Mouse (Mus musculus) embryonic facial prominence, embryonic 15.5 days (tissue): ENCODE data around the gene Arhgef19. TPM values are rescaled to one million over a fixed set of nuclear protein-coding genes. Genes with fewer than 3 reads are reported as not detected.

Experiments used
- ATAC-seq: fragments of 200-750 bp; cut with Nextera tagmentation; 2 replicates; pipeline ENCODE4 v1.8.0; 2017; ENCODE audit warnings: low read depth, moderate TSS enrichment; ENCODE audit not compliant: insufficient number of reproducible peaks, low FRiP score, low TSS enrichment
- H3K27ac ChIP-seq: fragments of 300-500 bp; sonication (generic); replicated peaks from 2 replicates; pipeline ENCODE4 v1.5.1; 2015; ENCODE audit warnings: mild to moderate bottlenecking, inconsistent platforms
- H3K27me3 ChIP-seq: fragments of 300-500 bp; sonication (generic); 2 replicates; pipeline ENCODE4 v1.6.1; 2015; ENCODE audit warnings: inconsistent platforms
- H3K36me3 ChIP-seq: fragments of 300-500 bp; sonication (generic); 2 replicates; pipeline ENCODE4 v1.6.1; 2015; ENCODE audit warnings: mild to moderate bottlenecking, inconsistent platforms
- H3K4me1 ChIP-seq: fragments of 300-500 bp; sonication (generic); 2 replicates; pipeline ENCODE4 v1.6.1; 2015; ENCODE audit warnings: inconsistent platforms
- H3K4me2 ChIP-seq: fragments of 300-500 bp; sonication (generic); replicated peaks from 2 replicates; pipeline ENCODE4 v1.6.1; 2015; ENCODE audit warnings: mild to moderate bottlenecking, inconsistent platforms
- H3K4me3 ChIP-seq: fragments of 300-500 bp; sonication (generic); replicated peaks from 2 replicates; pipeline ENCODE4 v1.5.1; 2015; ENCODE audit warnings: mild to moderate bottlenecking, inconsistent platforms
- H3K9ac ChIP-seq: fragments of 300-500 bp; sonication (generic); 2 replicates; pipeline ENCODE4 v1.6.1; 2015; ENCODE audit warnings: inconsistent platforms
- H3K9me3 ChIP-seq: fragments of 300-500 bp; sonication (generic); replicated peaks from 2 replicates; pipeline ENCODE4 v1.6.1; 2016; ENCODE audit warnings: inconsistent platforms
- WGBS: fragments of 180-500 bp; shearing (Covaris S2); methylation state at CpG from one replicate; pipeline ENCODE4 v1.1.7; 2015; 5-methylcytosine and 5-hydroxymethylcytosine counted together
- polyA plus RNA-seq: library from polyadenylated mRNA; unstranded; fragments of >200 nt; fragmentation: Nextera tagmentation; extraction: Ambion mirVana; gene quantifications from 2 replicates; pipeline ENCODE4 v1.2.1, GENCODE M21; 2015

Arhgef19 gene
- polyA plus RNA-seq, 1 experiment from 2014 or later: 27.7 TPM

GRCm38 (mm10) chr4:141238492-141239387, 559 bp upstream of the Arhgef19 start:
- Histone ChIP-seq H3K4me1 (peaks cover 54% of the 10 kb centered on the region), H3K4me3 (peak overlapping the region; percentile 43), H3K9ac (no peak overlapping the region), H3K9me3 (no peaks in the 10 kb centered on the region), H3K27ac (peak overlapping the region; percentile 40; the same call in 1 of the 2 replicates), H3K36me3 (no peaks in the 10 kb centered on the region), H3K27me3 (peaks cover 18% of the 10 kb centered on the region; the same call in 1 of the 2 replicates), H3K4me2 (peak overlapping the region; percentile 73)
- 4% methylated on average over 20 of the region's 20 CpGs for WGBS
- ATAC-seq: no peak

GRCm38 (mm10) chr4:141240617-141241016, 1.3 kb downstream of the Arhgef19 start:
- peaks cover 18% of the 10 kb centered on the region; the same call in 1 of the 2 replicates for H3K27me3 ChIP-seq

GRCm38 (mm10) chr4:141241861-141242260, 2.6 kb downstream of the Arhgef19 start:
- Histone ChIP-seq H3K36me3 (no peaks in the 10 kb centered on the region), H3K4me3 (peak overlapping the region; percentile 46), H3K27ac (peak overlapping the region; percentile 94), H3K9ac (no peak overlapping the region), H3K9me3 (no peaks in the 10 kb centered on the region), H3K27me3 (peaks cover 27% of the 10 kb centered on the region), H3K4me1 (peaks cover 83% of the 10 kb centered on the region), H3K4me2 (peak overlapping the region; percentile 68)
- 33% methylated on average over 15 of the region's 15 CpGs for WGBS
- ATAC-seq: no peak

More at GRCm38 (mm10) chr4:141240617-141241016, 1.3 kb downstream of the Arhgef19 start:
- Histone ChIP-seq H3K27ac (peak overlapping the region; percentile 12; the same call in 1 of the 2 replicates), H3K9ac (no peak overlapping the region), H3K9me3 (no peaks in the 10 kb centered on the region), H3K4me1 (peaks cover 71% of the 10 kb centered on the region), H3K4me3 (peak overlapping the region; percentile 43), H3K36me3 (no peaks in the 10 kb centered on the region), H3K4me2 (peak overlapping the region; percentile 73)
- 4% methylated on average over 14 of the region's 14 CpGs for WGBS
- ATAC-seq: no peak

- Histone ChIP-seq H3K27me3 (peaks cover 32% of the 10 kb centered on the region), H3K36me3 (no peaks in the 10 kb centered on the region), H3K27ac (peak overlapping the region; percentile 94), H3K9ac (no peak overlapping the region), H3K4me3 (peak overlapping the region; percentile 46), H3K4me1 (peaks cover 92% of the 10 kb centered on the region), H3K9me3 (no peaks in the 10 kb centered on the region), H3K4me2 (peak overlapping the region; percentile 68)
- WGBS: 8% methylated on average over 11 of the region's 11 CpGs
- ATAC-seq: peak; percentile 16; the same call in 1 of the 2 replicates
Measured at GRCm38 (mm10) chr4:141242651-141243241, 3.4 kb downstream of the Arhgef19 start.

- peaks cover 97% of the 10 kb centered on the region for H3K4me1 ChIP-seq
- no peaks in the 10 kb centered on the region for H3K36me3 ChIP-seq
- H3K27me3 ChIP-seq: peaks cover 37% of the 10 kb centered on the region
- no peaks in the 10 kb centered on the region for H3K9me3 ChIP-seq
- ATAC-seq: no peak
- no peak overlapping the region for H3K9ac ChIP-seq
- peak overlapping the region; percentile 94 for H3K27ac ChIP-seq
- peak overlapping the region; percentile 46 for H3K4me3 ChIP-seq
- H3K4me2 ChIP-seq: peak overlapping the region; percentile 68
- 59% methylated on average over 5 of the region's 5 CpGs for WGBS
Measured at GRCm38 (mm10) chr4:141243636-141244035, 4.3 kb downstream of the Arhgef19 start.

GRCm38 (mm10) chr4:141244401-141244800, 5.1 kb downstream of the Arhgef19 start:
- H3K27ac ChIP-seq: peak overlapping the region; percentile 94
- peak overlapping the region; percentile 68 for H3K4me2 ChIP-seq
- H3K4me1 ChIP-seq: peaks cover 96% of the 10 kb centered on the region
- H3K9ac ChIP-seq: no peak overlapping the region
- peaks cover 41% of the 10 kb centered on the region for H3K27me3 ChIP-seq
- WGBS: 44% methylated on average over 5 of the region's 5 CpGs
- no peaks in the 10 kb centered on the region for H3K9me3 ChIP-seq
- no peak for ATAC-seq
- H3K4me3 ChIP-seq: peak overlapping the region; percentile 46
- no peaks in the 10 kb centered on the region for H3K36me3 ChIP-seq

GRCm38 (mm10) chr4:141244931-141245425, 5.7 kb downstream of the Arhgef19 start:
- Histone ChIP-seq H3K9me3 (no peaks in the 10 kb centered on the region), H3K9ac (peak overlapping the region; percentile 4; the same call in 1 of the 2 replicates), H3K27me3 (peaks cover 42% of the 10 kb centered on the region), H3K4me3 (peak overlapping the region; percentile 46), H3K36me3 (no peaks in the 10 kb centered on the region), H3K4me2 (peak overlapping the region; percentile 68), H3K4me1 (peaks cover 90% of the 10 kb centered on the region), H3K27ac (peak overlapping the region; percentile 94)
- WGBS: 4% methylated on average over 9 of the region's 9 CpGs
- peak; percentile 46 for ATAC-seq

- peak overlapping the region; percentile 68 for H3K4me2 ChIP-seq
- no peak for ATAC-seq
- peaks cover 11% of the 10 kb centered on the region for H3K36me3 ChIP-seq
- H3K9me3 ChIP-seq: no peaks in the 10 kb centered on the region
- H3K4me1 ChIP-seq: peaks cover 76% of the 10 kb centered on the region
- peaks cover 38% of the 10 kb centered on the region for H3K27me3 ChIP-seq
- 26% methylated on average over 24 of the region's 24 CpGs for WGBS
- H3K9ac ChIP-seq: peak overlapping the region; percentile 35; the same call in 1 of the 2 replicates
- H3K4me3 ChIP-seq: peak overlapping the region; percentile 46
- H3K27ac ChIP-seq: peak overlapping the region; percentile 94
Measured at GRCm38 (mm10) chr4:141246089-141246997, 7.0 kb downstream of the Arhgef19 start.

GRCm38 (mm10) chr4:141246998-141247350, 7.7 kb downstream of the Arhgef19 start:
- Histone ChIP-seq H3K36me3 (peaks cover 16% of the 10 kb centered on the region), H3K27me3 (peaks cover 35% of the 10 kb centered on the region), H3K9me3 (no peaks in the 10 kb centered on the region), H3K4me1 (peaks cover 70% of the 10 kb centered on the region), H3K4me2 (peak overlapping the region; percentile 68), H3K27ac (peak overlapping the region; percentile 94; the same call in 1 of the 2 replicates), H3K4me3 (peak overlapping the region; percentile 46), H3K9ac (0 out of 2 replicates have a peak overlapping the region, but pooled peaks have one; percentile 35)
- ATAC-seq: no peak
- WGBS: 6% methylated on average over 17 of the region's 17 CpGs

- peak; percentile 63 for ATAC-seq
- WGBS: 1% methylated on average over 60 of the region's 60 CpGs
- peak overlapping the region; percentile 46 for H3K4me3 ChIP-seq
- H3K36me3 ChIP-seq: peaks cover 16% of the 10 kb centered on the region
- peaks cover 60% of the 10 kb centered on the region for H3K4me1 ChIP-seq
- no peaks in the 10 kb centered on the region for H3K9me3 ChIP-seq
- H3K27me3 ChIP-seq: peaks cover 35% of the 10 kb centered on the region
- H3K9ac ChIP-seq: peak overlapping the region; percentile 35
- peak overlapping the region; percentile 66 for H3K27ac ChIP-seq
- peak overlapping the region; percentile 68 for H3K4me2 ChIP-seq
Measured at GRCm38 (mm10) chr4:141247776-141248613, 8.7 kb downstream of the Arhgef19 start.
